Mouse (Mus musculus) cerebellum, adult 18-20 months (tissue): Measurements from ENCODE around the gene Galnt9.

Source experiments
- DNase-seq, 2 experiments: peaks; one replicate each; pipeline ENCODE4 v3.0.0; 2021

Gene Galnt9

DNA sequence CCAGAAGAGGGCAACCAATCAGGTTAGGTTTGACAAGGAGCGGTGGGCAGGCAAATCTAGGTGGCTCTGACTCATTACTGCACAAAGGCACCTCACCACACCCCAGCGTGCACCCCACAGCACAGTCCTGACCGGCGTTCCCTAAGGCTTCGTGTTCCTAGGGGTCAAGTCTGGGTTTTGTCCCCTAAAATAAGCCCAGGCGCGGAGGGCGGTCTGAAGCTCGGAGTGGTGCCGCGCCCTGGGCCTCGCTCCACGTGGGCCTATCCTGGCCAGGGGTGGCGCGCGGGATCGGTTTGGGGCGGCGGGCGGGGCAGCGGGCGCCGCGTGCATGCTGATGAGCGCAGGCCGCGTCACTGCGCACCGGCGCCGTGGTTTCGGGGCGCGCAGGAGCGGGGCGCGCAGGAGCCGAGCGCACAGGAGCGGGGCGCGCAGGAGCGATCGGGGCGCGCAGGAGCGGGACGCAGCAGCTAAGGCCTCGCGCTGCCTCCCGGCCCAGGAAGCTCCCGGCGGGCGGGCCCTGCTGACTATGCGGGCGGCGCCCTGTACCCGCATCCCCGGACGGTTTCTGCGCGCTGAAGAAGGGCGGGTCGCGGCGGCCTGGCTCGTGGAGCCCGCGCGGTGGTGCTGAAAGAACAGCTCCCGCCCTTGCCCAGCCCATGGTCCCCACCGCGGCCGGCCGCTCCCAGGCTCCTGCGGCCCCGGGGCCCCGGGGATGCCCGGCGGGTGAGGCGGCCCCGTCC is at the start of gene Galnt9:
Gene Galnt9, plus strand, starts transcription at position 405 of the 740 bp plus-strand sequence.
- peak; percentile 85 to 90 for DNase-seq

DNA sequence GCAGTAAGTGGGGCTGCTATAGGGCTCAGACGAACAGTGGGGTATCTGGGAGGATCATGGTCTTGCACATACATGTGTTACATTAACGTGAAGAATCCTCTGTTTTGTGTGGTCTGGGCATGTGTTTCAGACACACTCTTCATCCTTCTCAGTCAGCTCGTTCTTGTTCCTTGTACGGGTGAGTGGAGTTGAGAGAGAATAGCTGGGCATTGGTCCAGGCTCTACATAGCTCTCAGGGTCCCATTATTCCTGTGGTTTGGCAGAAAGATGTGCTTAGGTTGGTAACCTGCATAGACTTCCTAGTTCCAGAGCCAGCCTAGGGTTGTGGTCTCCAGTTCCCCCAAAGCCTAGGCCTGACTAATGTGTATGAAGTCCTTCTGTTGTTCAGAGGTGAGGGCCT is 49.8 kb upstream of the Galnt9 start:
- DNase-seq, result no peak

DNA sequence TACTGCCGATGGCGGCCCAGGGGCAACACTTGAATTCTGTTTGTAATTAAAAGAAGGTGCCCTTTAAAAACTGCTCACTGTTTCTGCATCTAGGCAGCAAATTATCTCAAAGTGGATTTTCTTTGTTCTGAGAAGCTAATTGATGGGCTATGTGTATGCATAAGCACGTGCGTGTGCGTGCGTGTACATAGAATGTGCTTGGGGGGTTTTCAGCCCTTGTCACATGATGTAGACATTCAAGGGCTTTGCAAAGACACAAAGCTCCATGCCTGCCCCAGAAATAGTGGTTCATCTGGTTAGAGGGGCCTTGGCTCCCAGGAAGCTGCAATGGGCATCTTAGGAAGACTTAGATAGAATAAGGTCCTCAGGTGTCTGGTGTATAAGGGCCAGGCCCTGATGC is 49.1 kb upstream of the Galnt9 start:
- no peak for DNase-seq

DNA sequence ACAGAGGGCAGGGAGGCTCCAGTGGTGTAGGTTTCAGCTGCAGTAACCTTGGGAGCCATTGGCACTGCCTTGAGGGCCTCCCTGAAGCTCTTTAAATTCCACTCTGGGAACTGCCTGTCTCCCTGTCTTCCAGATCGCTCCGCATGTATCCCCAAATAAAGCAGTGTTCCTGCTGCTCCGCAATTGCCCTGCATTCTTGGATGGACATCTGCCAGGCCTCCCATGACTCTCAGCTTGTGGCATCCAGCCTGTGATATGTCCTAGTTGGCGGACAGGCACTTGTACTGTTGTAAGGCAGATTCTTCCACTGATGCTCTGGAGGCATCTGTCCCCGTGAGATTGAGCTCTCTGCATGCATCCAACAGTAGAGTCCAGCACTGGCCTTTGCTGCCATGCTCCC is 46.6 kb upstream of the Galnt9 start:
- DNase-seq, result peak; percentile 33 to 37

DNA sequence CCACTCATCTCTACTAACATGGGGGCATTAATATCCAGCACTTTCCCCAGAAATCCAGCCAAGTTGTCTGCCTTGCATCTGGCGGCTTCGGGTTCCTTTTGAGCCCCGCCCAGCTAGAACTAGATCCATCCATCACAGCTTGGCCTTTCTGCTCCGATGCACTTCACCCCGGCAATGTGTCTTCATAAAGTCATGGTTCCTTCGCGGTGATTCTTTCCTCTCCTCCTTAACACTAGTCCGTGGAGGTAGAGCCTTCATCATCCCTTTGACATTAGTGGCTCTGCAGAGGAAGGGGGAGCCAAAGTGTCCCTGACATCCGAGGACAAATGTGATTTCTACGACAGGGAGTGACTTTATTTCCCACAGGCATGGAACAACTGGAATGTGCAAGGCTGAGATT is 46.1 kb upstream of the Galnt9 start:
- DNase-seq, result no peak

DNA sequence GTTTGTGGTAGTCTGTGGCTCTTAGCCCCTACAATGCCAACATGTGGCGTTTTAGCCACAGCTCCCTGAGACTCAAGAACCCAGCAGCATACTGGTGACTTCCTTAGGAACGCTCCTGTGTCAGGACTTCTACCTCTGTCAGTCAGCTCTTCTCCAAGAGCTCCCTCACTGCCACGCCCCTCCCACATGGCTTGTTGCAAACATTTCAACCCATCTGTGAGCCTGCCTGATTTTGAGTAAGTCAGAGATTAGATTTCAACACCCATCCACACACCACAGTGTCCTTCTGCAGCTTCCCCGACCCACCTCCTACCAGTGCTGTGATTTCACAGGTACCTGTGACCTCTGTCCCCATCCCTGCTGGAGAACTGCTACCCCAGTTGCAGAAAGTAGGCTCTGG is 43.9 kb upstream of the Galnt9 start:
- DNase-seq, result no peak

DNA sequence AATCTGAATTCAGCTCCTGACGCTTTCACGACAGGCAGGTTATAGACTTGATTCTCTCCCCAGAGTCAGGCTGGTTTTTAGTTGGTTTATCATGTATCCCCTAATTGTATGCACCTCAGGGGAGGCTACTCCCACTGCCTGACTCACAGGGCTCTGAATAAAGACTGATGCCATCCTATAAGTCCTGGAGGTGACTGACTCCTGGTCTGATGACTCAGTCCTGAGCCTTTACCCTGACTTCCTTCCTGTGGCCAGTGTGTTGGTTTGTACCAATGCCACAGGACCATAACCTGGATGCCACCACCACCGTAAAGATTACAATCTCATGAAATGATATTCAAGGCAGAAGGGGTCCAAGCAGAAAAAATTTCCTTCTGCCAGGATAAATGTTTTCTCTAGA is 40.8 kb upstream of the Galnt9 start:
- DNase-seq, result no peak

DNA sequence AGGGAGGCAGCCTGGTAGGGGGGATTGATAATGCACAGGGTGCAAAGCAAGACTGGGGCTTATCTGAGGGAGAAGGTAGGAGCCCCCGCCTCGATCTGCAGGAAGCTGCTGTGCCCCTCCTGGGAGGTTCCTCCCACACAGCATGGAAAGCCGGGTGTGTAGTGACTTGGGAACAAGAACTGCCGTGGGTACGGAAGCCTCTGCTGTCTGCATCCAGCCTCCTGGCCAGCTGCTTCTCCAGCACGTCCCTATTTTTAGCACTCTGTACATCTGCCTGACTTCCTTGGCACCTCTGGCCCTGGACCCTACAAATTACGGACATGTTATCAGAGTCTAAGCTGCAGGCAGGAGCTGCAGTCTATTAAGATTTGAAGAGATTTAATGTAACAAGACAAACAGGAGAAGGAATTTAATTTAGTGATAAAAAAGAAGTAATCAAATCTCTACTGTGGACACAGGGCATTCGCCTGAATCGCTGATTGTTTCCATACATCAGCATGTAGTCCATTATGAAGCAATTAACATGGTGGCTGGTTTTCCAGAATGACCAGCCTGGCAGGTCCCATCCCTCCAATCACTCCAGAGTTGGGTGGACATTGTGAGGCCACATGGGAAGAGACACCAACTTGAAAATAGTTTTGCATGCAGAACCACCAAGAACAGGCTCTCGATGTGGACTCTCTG is 38.4 kb upstream of the Galnt9 start:
- no peak for DNase-seq

DNA sequence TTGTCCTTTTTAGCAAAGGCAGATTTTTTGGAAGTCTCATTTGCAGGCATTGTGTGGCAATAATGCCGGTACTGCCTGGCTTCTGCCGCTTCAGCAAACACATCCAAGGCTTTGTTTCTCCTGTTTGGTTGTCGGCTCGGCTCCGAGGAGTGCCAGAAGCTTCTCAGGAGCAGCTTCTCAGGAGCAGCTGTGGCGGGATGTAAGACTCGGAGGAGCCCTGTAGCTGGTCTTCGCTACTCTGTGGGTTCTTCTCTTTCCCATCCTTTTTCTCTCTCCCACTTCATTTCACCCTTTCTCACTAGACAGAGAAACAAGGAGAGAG is 37.9 kb upstream of the Galnt9 start:
- DNase-seq, result no peak

DNA sequence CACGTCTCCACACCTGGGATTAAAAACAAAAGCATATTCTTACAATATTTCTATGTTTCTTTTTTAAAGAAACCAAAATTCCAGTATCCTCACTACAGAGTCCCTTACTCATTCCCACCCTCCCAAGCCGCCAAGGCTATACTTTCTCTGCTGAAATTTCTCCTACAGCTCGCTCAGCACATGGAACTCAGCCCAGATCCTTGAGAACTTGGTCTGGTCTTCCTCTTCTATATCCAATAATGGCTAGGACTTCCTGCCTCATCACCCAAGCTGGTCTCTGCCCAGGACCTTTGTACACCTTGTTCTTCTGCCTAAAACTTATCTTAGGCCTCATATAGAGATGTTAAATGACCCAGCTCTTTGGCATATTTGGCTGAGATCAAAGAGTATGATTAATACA is 37.3 kb upstream of the Galnt9 start:
- DNase-seq, result peak; percentile 42 to 43

DNA sequence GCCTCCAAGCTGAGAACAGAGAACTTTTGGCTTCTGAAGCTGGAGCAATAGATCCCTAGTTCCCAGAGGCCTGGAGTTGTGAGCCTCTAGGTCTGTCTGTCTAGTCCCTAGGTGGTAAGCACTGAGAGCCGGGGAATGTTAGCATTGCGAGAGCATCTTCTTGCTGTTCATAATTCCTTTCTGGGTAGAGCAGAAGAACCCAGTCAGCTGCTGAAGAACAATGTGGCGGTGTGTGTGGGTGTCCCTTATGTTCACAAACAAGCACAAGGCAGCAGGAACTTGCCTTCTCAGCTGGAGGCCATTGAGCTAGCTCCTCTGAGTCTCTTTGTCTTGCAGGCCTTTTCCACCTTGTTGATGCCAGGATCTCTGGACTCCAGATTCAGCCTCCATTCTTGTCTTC is 36.2 kb upstream of the Galnt9 start:
- DNase-seq, result no peak

DNA sequence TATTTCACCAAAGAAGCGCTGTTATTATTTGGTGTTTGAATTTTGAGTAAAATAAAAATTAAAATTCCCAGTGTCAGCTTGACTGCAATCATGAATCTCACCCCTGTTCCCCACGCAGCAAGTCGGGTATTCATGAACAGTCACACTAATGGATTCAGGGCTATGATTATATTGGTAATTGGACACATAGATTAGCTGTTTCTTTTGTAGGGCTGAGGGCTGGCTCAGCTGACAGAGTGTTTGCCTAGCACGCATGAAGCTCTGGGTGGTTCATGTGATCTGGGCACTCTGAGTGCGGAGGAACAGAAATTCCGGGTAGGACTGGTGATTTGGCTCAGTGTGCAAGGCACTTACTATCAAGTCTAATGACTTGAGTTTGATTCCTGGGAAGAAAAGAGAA is 33.8 kb upstream of the Galnt9 start:
- no peak for DNase-seq

DNA sequence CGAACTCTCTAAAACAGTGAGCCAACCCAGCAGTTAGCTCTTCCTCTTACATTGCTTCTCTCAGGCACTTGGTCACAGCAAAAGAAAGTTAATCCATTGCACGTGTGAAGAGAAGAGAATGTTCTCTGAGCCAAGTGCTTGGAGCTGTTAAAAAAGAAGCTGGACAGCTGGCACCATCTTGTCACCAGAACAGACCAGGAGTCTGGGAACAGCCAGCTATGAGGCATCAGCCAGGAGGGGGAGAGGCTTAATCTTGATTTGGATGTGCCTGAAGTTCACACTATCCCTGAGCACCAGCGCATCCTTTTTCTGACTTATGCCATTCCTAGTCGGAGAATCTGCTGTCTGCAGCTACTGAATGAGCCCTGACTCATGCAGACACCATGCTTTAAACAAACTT is 30.4 kb upstream of the Galnt9 start:
- no peak for DNase-seq

DNA sequence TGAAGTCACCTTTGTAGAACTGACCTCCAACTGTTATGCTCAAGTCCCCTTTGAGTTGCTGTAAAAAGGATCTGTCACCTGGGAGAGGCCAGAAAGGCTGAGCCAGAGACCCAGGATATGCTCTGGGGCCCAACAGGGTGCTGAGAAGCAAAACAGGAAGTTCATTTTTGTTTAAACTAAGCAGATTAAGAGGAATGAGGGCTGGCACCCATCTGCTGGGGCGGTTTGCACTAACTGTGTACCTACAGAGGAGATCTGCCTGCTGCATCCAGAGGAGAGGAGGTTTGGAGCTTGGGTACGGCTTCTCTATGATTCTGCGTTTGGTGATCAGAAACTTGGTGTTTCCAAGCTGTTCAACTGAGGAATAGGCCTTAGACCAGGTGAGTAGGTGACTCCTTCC is 29.5 kb upstream of the Galnt9 start:
- DNase-seq, result no peak

DNA sequence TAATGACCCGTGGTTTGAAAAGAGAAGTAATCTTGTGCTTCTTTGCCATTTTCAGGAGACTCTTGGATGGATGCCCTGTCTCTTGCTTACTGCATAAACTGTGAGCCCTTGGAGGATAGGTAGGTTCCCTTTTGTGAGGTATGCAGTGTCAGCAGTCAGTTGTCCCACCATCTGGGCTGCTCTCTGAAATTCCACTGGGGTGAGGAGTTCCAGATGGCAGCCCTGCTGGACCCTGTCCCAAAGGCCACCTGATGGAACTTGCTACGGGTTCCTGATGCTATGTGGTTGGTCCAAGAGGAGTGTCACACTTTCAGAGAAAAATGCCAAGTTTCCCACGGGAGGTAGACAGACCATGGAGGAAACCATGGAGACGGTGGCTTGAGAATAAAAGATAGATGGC is 27.8 kb upstream of the Galnt9 start:
- DNase-seq, result peak; percentile 55 to 61

DNA sequence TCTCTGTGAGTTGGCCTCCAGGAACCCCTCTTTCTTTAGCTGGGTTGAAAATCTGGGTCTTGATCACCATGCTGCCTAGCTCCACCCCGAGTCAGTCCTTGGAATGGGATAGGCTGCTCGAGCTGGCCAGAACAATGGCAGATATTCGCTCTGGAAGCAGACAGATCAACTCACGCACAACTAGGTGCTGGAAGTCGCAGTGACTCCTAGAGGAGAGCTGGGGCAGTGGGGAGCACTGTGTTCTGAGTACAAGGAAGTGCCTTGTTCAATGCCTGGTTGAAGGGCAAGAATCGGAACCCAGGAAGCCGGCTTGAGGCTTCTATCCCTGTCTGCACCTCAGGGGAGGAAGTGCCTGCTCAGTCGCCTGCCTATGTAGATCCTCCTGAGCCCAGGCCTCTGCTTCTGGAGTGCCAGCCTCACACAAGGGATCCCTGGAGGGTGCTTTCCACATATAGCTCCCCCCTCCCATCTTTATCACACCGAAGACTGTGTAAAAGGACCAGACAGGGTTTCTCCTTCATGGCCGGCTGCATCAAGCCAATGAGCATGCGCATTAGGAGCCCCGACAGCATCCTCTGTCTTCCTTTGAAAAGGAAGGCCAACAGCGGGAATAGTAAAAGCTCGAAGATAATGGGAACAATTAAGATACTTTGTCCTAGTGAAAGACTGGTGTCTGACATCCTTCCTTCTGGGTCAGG is 25.9 kb upstream of the Galnt9 start:
- DNase-seq, result no peak

DNA sequence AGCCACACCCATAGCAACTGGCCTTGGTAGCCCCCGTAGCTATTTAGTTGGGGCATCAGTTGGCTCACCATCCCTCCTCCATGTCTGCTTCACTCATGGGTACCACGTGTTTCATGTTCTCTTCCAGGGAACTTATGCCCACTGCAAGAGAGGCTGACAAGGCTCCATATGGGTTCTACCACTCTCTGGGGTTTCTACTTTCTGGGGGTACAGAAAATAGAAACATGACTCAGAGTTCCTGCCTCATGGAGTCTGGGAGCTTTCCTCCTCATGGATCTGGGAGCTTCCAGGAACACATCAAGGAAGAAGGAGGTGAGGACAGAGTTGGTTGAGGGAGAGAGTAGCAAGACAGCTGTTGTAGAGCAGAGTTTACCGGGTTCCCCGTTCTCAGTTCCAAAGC is 23.2 kb upstream of the Galnt9 start:
- no peak for DNase-seq

DNA sequence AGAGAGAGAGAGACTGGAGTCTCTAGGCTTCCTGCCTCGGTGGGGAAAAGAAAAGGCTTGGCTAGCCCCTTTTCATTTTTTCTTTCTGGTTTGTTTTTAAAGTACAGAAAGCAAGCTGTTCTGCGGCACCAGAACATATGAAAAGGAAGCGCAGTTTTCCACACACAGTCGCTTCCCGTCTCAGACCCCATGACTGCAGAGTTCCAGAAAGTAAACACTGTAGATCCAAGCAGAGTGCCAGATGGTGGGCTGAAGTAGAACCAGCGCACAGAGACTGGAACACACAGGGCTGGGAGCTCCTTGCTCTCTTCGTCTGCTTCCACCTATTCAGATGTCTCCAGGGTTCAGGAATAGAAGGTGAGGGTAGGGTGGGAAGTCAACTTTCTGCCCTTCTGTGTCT is 22.3 kb upstream of the Galnt9 start:
- DNase-seq, result no peak

DNA sequence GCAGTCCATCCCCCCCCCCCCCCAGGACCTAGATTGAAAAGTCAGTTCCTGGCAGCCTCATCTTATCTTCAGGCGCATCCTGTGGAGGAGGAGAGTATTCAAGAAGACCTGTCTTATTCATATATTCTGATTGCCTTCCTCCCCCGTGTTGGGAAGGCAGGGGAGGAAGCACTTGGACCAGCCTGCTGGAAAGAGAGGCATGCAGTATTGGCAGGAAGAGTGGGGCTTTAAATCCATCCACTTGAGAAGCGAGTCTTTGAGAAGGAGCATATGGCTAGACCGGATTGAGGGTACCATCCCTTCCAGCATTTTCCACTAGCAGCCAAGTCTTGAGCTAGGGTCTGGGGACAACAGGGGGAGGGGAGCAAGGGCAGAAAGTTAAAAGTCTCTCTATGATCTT is 20.9 kb upstream of the Galnt9 start:
- DNase-seq, result no peak

DNA sequence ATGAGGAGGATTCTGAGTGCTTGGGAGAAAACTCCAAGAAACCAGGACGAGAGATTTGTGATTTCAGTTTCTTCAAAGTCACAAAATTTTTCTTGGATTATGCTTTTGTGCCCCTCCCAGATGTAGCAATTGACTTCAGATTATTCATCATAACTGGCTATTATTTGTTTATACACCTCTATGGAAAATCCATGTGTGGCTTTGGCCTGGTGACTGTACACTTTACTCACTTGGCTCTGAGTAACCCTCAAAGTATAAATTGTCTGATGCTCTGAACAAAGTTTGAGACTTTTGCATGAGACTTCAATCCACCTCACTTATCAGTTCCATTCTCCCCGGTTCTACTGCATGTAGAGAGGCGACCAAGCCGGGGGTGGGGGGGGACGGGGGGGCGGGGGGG is 18.5 kb upstream of the Galnt9 start:
- no peak for DNase-seq

DNA sequence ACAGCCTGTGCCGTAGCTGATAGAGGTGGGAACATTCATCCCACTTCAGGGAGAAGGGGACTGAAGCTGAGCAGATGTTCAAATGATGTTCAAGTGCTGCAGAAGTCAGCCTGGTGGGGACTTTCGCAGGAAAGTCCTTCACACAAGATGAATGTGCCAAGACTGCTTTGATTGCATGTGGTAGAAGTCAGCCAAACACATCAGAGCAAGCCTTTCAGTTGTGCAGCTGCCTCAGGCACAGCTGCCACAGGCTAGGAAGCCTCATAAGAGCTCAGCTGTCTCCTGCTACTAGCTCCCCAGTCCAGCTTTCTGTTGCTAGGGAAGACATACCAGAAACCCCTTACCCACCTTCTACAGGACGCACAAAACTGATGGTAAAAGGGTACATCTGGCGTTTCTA is 17.6 kb upstream of the Galnt9 start:
- DNase-seq, result no peak

DNA sequence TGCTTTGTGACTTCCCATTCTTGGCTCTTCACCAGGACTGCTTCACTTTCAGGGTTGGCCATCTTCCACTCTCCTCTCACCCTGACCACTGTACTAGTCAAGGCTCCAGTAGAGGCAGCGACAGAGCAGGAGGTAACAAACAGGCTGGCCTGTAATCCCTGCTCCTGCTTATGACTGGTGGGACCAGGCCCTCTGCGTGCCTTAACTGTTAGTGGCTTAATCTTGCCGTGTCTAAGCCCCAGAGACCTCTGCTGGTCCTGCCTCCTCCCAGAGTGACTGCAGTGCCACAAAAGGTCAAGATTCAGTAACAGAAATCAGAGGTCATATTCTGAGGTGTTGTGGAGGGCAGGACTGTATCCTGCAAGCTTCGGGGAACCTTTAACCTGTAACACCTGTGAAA is 13.1 kb upstream of the Galnt9 start:
- no peak for DNase-seq

DNA sequence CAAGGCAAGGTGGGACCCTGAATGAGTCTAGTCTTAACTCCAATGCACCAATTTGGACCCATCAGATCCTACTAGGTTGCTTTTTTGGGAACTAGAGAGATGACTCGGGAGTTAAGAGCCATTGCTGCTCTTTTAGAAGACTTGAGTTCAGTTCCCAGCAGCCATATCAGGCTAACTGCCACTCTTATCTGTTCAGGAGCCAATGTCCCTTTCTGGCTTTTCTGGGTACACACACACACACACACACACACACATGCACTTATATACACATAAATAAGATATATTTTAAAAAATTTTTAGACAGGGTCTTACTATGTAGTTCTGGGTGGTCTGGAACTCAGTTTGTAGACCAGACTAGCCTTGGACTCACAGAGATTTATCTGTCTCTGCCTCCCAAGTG is 9.8 kb upstream of the Galnt9 start:
- no peak for DNase-seq

DNA sequence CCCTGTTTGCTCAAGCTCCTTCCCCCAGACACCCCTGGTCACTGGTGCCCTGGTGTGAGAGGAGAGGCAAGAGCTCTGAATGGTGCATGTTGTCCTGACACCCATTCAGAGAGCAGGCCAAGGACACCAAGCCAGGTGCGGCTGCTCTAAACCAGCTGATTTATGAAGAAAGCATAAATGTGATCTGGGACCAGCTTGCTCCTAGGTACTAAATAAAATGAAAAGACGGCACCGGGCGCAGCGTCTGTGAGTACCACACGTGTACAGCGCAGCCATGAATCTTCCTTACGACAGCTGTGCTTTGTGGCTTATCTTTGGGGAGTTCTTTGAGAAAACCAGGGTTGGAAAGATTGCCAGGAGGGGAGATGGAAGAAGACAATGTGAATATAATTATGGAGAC is 8.2 kb upstream of the Galnt9 start:
- DNase-seq, result no peak

DNA sequence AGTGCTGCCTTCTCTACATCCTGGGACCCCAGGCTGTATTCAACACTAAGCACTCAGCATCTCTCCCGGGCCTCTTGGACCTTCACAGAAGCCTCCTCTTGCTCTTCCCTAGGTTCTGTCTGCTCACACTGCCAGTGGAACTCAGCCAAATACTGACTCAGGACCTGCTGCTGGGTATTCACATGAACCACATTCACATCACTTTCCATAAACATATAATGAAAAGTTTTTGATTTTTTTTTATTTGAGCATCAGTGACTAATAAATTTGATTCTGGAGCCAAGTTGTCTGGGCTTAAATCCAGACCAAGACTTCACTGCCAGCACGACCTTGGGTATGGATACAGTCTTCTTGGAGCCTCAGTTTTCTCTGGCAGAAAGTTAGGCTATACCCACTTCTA is 3.2 kb upstream of the Galnt9 start:
- peak in 1 of 2 experiments; percentile 22 for DNase-seq
